Mouse (Mus musculus): ENCODE measurements at regions not wholly inside any gene's neighbourhood (a gene's known extent, or its start where the extent isn't known, plus 50 kb on each side); places are given as distances from the start of the nearest gene placed in this dataset.

DNA sequence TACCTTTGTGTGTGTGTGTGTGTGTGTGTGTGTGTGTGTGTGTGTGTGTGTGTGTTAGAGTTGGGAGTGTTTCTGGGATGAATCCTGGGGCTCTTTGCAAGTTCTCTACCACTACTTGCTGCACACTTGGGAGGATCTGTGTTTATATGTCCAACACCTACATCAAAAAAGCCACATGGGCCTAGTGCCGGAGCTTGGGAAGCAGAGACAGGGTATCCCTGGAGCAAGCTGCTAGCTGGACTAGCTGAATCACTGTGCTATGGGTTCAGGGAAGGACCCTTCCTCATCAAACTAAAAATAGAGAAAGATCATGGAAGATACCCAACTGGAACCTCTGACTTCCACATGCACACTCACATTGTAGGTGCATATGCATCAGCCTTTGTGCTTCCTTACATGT, 187.4 kb downstream of the Insig2 start:
- Histone ChIP-seq H3K4me1 (ENCODE audit: control insufficient read depth, insufficient read depth, low read length) (peaks cover 4% of the 10 kb centered on the region; the same call in 1 of the 2 replicates), H3K4me3 (ENCODE audit: control insufficient read depth, low read depth, low read length) (no peak overlapping the region), H3K36me3 (ENCODE audit: control insufficient read depth, insufficient read depth, low read length) (no peaks in the 10 kb centered on the region), H3K27ac (ENCODE audit: control insufficient read depth, insufficient read depth, low read depth, low read length) (no peak overlapping the region), H3K27me3 (ENCODE audit: control insufficient read depth, insufficient read depth, low read length) (no peaks in the 10 kb centered on the region)
- TF ChIP-seq POLR2A (IDR thresholded peaks at IDR 0.05; ENCODE audit: control insufficient read depth, low read depth, low read length), result no peak
- TF ChIP-seq CTCF (IDR thresholded peaks at IDR 0.05; ENCODE audit: control insufficient read depth, insufficient read depth, insufficient replicate concordance, low read depth, low read length), result no peak

DNA sequence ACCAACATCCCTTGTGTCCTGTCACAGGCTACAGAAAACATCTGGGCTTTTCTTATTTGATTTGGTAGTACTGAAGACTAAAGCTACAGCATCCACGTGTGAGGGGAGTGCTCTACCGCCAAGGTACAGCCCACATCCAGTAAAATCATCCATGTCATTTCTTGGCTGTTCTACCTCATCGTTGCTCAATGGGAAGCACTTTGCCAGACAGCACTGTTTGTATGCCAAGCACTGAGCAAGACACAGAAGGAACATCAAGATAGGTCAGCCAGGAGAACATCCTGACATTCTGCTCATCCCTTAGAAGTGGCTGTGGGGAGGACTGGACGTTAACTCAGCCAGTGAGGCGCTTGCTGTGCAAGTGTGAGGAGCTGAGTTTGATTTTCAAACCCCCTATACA, 178.9 kb downstream of the Insig2 start:
- TF ChIP-seq CTCF (IDR thresholded peaks at IDR 0.05; ENCODE audit: control insufficient read depth, insufficient read depth, insufficient replicate concordance, low read depth, low read length) (no peak), POLR2A (IDR thresholded peaks at IDR 0.05; ENCODE audit: control insufficient read depth, low read depth, low read length) (no peak)
- Histone ChIP-seq H3K36me3 (ENCODE audit: control insufficient read depth, insufficient read depth, low read length) (no peaks in the 10 kb centered on the region), H3K27me3 (ENCODE audit: control insufficient read depth, insufficient read depth, low read length) (no peaks in the 10 kb centered on the region), H3K27ac (ENCODE audit: control insufficient read depth, insufficient read depth, low read depth, low read length) (no peak overlapping the region), H3K4me3 (ENCODE audit: control insufficient read depth, low read depth, low read length) (no peak overlapping the region), H3K4me1 (ENCODE audit: control insufficient read depth, insufficient read depth, low read length) (no peaks in the 10 kb centered on the region)

DNA sequence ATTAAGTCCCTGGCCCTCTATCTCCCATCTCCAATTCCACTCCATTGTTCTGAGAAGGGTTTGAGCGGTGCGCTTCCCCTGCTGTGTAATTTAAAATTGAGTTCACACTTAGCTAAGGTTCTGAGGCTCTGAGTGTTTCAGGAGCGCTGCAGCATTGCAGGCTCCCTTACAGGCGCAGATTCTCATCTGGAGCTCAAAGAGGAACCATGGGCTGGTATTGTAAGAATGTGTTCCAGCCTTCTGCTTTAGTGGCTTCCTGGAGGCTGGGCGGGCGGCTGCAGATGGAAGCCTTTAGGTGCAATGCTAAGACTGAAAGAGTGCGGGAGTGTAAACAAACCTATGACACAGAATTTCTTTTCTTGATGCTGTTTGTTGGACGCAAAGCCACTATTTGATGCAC, 177.8 kb downstream of the Insig2 start:
- Histone ChIP-seq H3K4me1 (ENCODE audit: control insufficient read depth, insufficient read depth, low read length) (no peaks in the 10 kb centered on the region), H3K27me3 (ENCODE audit: control insufficient read depth, insufficient read depth, low read length) (no peaks in the 10 kb centered on the region), H3K36me3 (ENCODE audit: control insufficient read depth, insufficient read depth, low read length) (no peaks in the 10 kb centered on the region), H3K4me3 (ENCODE audit: control insufficient read depth, low read depth, low read length) (no peak overlapping the region), H3K27ac (ENCODE audit: control insufficient read depth, insufficient read depth, low read depth, low read length) (no peak overlapping the region)
- TF ChIP-seq CTCF (IDR thresholded peaks at IDR 0.05; ENCODE audit: control insufficient read depth, insufficient read depth, insufficient replicate concordance, low read depth, low read length) (no peak), POLR2A (IDR thresholded peaks at IDR 0.05; ENCODE audit: control insufficient read depth, low read depth, low read length) (no peak)

DNA sequence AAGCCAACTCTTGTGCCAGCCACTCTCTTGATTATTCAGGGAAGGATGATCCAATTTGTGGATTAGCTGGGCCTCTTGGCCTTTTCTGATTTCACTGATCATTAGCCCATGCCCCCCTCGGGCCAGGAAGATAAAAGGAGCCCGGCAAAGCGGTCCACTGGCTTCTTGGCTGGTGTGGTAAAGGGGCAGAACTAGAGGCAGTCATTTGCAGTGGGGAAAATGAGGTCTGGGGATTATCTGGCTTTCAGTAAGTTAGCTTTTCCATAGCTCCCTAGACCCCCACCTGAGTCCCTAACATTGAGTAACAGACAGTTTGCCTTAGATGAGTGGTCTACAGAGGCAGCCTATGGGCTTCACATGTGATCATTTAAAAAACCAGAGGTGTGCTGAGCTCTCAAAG, 163.7 kb downstream of the Insig2 start:
- Histone ChIP-seq H3K27me3 (ENCODE audit: control insufficient read depth, insufficient read depth, low read length) (no peaks in the 10 kb centered on the region), H3K27ac (ENCODE audit: control insufficient read depth, insufficient read depth, low read depth, low read length) (no peak overlapping the region), H3K4me1 (ENCODE audit: control insufficient read depth, insufficient read depth, low read length) (no peaks in the 10 kb centered on the region), H3K4me3 (ENCODE audit: control insufficient read depth, low read depth, low read length) (no peak overlapping the region), H3K36me3 (ENCODE audit: control insufficient read depth, insufficient read depth, low read length) (no peaks in the 10 kb centered on the region)
- TF ChIP-seq CTCF (IDR thresholded peaks at IDR 0.05; ENCODE audit: control insufficient read depth, insufficient read depth, insufficient replicate concordance, low read depth, low read length) (no peak), POLR2A (IDR thresholded peaks at IDR 0.05; ENCODE audit: control insufficient read depth, low read depth, low read length) (no peak)

DNA sequence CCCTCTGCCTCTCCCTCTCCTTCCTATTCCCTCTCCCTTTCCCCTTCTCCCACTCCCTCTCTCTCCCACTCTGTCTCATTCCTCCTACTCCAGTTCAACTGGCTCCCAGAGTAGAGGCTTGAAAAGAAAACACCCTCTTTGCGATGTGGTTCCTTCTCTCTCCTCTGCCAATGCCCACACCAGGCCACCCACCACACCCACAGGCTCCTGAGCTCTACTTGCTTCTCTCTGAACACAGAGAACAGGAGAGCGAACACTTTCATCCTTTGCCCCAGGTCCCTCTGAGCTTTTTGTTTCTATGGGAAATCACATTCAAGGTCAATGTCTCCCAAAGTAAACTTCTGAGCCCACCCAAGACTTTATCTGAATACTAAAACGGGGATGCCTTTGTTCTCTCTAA, 155.8 kb downstream of the Insig2 start:
- TF ChIP-seq CTCF (IDR thresholded peaks at IDR 0.05; ENCODE audit: control insufficient read depth, insufficient read depth, insufficient replicate concordance, low read depth, low read length) (no peak), POLR2A (IDR thresholded peaks at IDR 0.05; ENCODE audit: control insufficient read depth, low read depth, low read length) (no peak)
- no peak overlapping the region for H3K27ac ChIP-seq (ENCODE audit: control insufficient read depth, insufficient read depth, low read depth, low read length)
- peaks cover 2% of the 10 kb centered on the region for H3K27me3 ChIP-seq (ENCODE audit: control insufficient read depth, insufficient read depth, low read length)
- H3K4me1 ChIP-seq (ENCODE audit: control insufficient read depth, insufficient read depth, low read length), result peaks cover 10% of the 10 kb centered on the region
- no peaks in the 10 kb centered on the region for H3K36me3 ChIP-seq (ENCODE audit: control insufficient read depth, insufficient read depth, low read length)
- H3K4me3 ChIP-seq (ENCODE audit: control insufficient read depth, low read depth, low read length), result no peak overlapping the region

DNA sequence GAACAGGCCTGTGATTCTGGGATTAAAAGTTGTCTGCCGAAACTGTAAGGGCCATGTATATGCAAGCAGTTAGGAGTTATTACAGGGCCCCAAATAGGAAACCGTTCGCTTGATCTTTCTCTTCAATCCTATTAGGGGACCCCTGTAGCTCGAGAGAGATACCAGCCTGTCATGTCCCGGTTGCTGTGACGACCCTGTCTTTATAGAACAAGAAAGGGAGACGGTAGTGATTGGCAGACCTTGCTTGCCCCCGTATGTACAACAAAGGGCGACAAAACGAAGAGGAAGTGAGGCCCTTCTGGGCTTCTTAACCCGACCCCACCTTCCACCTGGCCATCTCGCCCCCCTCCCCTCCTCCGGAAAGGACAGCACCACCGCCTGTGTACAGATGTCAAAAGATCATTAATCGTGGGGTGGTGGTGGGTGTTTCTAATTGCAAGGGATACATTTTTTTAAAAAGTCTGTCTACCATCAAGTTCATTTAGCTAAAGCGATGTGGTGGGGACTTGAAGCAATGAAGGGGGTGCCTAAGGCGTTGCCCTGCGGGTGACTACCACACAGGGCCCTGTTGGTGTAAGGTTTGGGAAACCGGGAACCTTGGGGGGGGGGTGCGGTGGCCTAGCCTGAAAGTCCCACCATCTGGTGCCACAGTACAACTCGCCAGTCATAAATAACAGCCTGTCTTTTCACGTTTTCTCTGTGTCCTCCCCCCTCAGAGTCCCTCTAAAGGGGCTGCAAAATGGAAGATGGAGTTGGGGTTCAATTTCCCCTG, 155.1 kb downstream of the Insig2 start:
- Histone ChIP-seq H3K4me3 (ENCODE audit: control insufficient read depth, low read depth, low read length) (no peak overlapping the region), H3K27me3 (ENCODE audit: control insufficient read depth, insufficient read depth, low read length) (peaks cover 2% of the 10 kb centered on the region), H3K27ac (ENCODE audit: control insufficient read depth, insufficient read depth, low read depth, low read length) (no peak overlapping the region), H3K36me3 (ENCODE audit: control insufficient read depth, insufficient read depth, low read length) (no peaks in the 10 kb centered on the region), H3K4me1 (ENCODE audit: control insufficient read depth, insufficient read depth, low read length) (peaks cover 10% of the 10 kb centered on the region)
- TF ChIP-seq CTCF (IDR thresholded peaks at IDR 0.05; ENCODE audit: control insufficient read depth, insufficient read depth, insufficient replicate concordance, low read depth, low read length) (no peak), POLR2A (IDR thresholded peaks at IDR 0.05; ENCODE audit: control insufficient read depth, low read depth, low read length) (no peak)

- no peak for TF ChIP-seq CTCF (IDR thresholded peaks at IDR 0.05; ENCODE audit: control insufficient read depth, insufficient read depth, insufficient replicate concordance, low read depth, low read length)
- Histone ChIP-seq H3K4me3 (ENCODE audit: control insufficient read depth, low read depth, low read length) (no peak overlapping the region; the same call in 1 of the 2 replicates), H3K4me1 (ENCODE audit: control insufficient read depth, insufficient read depth, low read length) (peaks cover 10% of the 10 kb centered on the region), H3K36me3 (ENCODE audit: control insufficient read depth, insufficient read depth, low read length) (no peaks in the 10 kb centered on the region), H3K27me3 (ENCODE audit: control insufficient read depth, insufficient read depth, low read length) (peaks cover 2% of the 10 kb centered on the region), H3K27ac (ENCODE audit: control insufficient read depth, insufficient read depth, low read depth, low read length) (no peak overlapping the region)
These were observed 154.5 kb downstream of the Insig2 start for GRCm38 (mm10) chr1:121177908-121178311.
